Mouse (Mus musculus) spleen, postnatal 14 days (tissue): ENCODE results near the gene Rsbn1.

Source experiments
- DNase-seq, 2 experiments: peaks; one replicate each; pipeline ENCODE4 v3.0.0; 2021 to 2022; ENCODE audit warnings: low spot score in 2 of 2

Rsbn1 gene

GRCm38 (mm10) chr3:103948666-103949065, 34.7 kb downstream of the Rsbn1 start:
- DNase-seq: no peak

GRCm38 (mm10) chr3:103960622-103961021, 46.7 kb downstream of the Rsbn1 start:
- DNase-seq: no peak

GRCm38 (mm10) chr3:103967231-103967630, 53.3 kb downstream of the Rsbn1 start:
- DNase-seq: no peak

- peak; percentile 73 to 81 for DNase-seq
Measured at GRCm38 (mm10) chr3:103967861-103968691, 54.2 kb downstream of the Rsbn1 start, which contains the start of gene Phtf1. Gene Phtf1 (plus strand): TSS chr3:103968110.

- no peak for DNase-seq
Measured at GRCm38 (mm10) chr3:103968701-103969100, 54.8 kb downstream of the Rsbn1 start.

GRCm38 (mm10) chr3:103971157-103971556, 57.2 kb downstream of the Rsbn1 start:
- no peak for DNase-seq

GRCm38 (mm10) chr3:103984556-103984955, 70.6 kb downstream of the Rsbn1 start:
- DNase-seq: no peak

- DNase-seq: no peak
Measured at GRCm38 (mm10) chr3:103985194-103985593, 71.3 kb downstream of the Rsbn1 start.

GRCm38 (mm10) chr3:103987831-103988432, 74.0 kb downstream of the Rsbn1 start:
- DNase-seq: no peak

GRCm38 (mm10) chr3:103989352-103989751, 75.4 kb downstream of the Rsbn1 start:
- no peak for DNase-seq

- no peak for DNase-seq
Measured at GRCm38 (mm10) chr3:103991271-103991670, 77.4 kb downstream of the Rsbn1 start.

GRCm38 (mm10) chr3:103998724-103999123, 84.8 kb downstream of the Rsbn1 start:
- no peak for DNase-seq

- no peak for DNase-seq
Measured at GRCm38 (mm10) chr3:104006896-104007466, 93.1 kb downstream of the Rsbn1 start.

GRCm38 (mm10) chr3:104007479-104007878, 93.6 kb downstream of the Rsbn1 start:
- DNase-seq: no peak

- DNase-seq: no peak
Measured at GRCm38 (mm10) chr3:104009924-104010662, 96.2 kb downstream of the Rsbn1 start.

- DNase-seq: no peak
Measured at GRCm38 (mm10) chr3:104011972-104012371, 98.1 kb downstream of the Rsbn1 start.
